Mouse (Mus musculus) MEL (cell line): Measurements from ENCODE around the gene Plekhg1. TPM values are rescaled to one million over a fixed set of nuclear protein-coding genes. Genes with fewer than 3 reads are reported as not detected.

Experiments
- DNase-seq: peaks from one replicate; pipeline ENCODE4 v3.0.0; 2011; ENCODE audit warnings: low read depth, low spot score
- H3K27ac ChIP-seq: 2 replicates; pipeline ENCODE4 v1.5.1; 2012; ENCODE audit warnings: low read depth, mild to moderate bottlenecking, control low read depth, low read length, moderate library complexity; ENCODE audit not compliant: control insufficient read depth
- H3K27me3 ChIP-seq, 2 experiments: fragments of 150-350 bp in 1 of 2; sonication (generic) in 1 of 2; 2 replicates each; pipeline ENCODE4 v1.6.1; 2012; ENCODE audit warnings: low read length in 2 of 2, mild to moderate bottlenecking in 2 of 2, improper control_type of control experiment in 1 of 2, moderate library complexity in 1 of 2; ENCODE audit not compliant: insufficient read depth in 2 of 2, control insufficient read depth in 1 of 2
- H3K36me3 ChIP-seq, 2 experiments: 2 replicates each; pipeline ENCODE4 v1.6.1; 2012 to 2014; ENCODE audit warnings: low read length in 2 of 2, improper control_type of control experiment in 1 of 2, inconsistent platforms in 1 of 2, mild to moderate bottlenecking in 1 of 2; ENCODE audit not compliant: insufficient read depth in 2 of 2, control insufficient read depth in 1 of 2
- H3K4me1 ChIP-seq, 2 experiments: fragments of 150-350 bp in 1 of 2; sonication (generic) in 1 of 2; 2 replicates each; pipeline ENCODE4 v1.6.1; 2012; ENCODE audit warnings: low read length in 2 of 2, improper control_type of control experiment in 1 of 2, mild to moderate bottlenecking in 1 of 2; ENCODE audit not compliant: insufficient read depth in 2 of 2, control insufficient read depth in 1 of 2
- H3K4me3 ChIP-seq, 2 experiments: fragments of 150-350 bp in 1 of 2; sonication (generic) in 1 of 2; 2 replicates each; pipeline ENCODE4 v1.5.1; 2012; ENCODE audit warnings: low read depth in 2 of 2, low read length in 2 of 2, mild to moderate bottlenecking in 2 of 2, moderate library complexity in 2 of 2, control low read depth in 1 of 2, improper control_type of control experiment in 1 of 2; ENCODE audit not compliant: control insufficient read depth in 1 of 2, insufficient read depth in 1 of 2
- H3K79me2 ChIP-seq: 2 replicates; pipeline ENCODE4 v1.6.1; 2012; ENCODE audit warnings: mild to moderate bottlenecking, low read length, moderate library complexity; ENCODE audit not compliant: control insufficient read depth, poor library complexity, insufficient read depth
- H3K9ac ChIP-seq: 2 replicates; pipeline ENCODE4 v1.6.1; 2012; ENCODE audit warnings: low read depth, mild to moderate bottlenecking, control low read depth, low read length, moderate library complexity; ENCODE audit not compliant: control insufficient read depth, poor library complexity, severe bottlenecking
- H3K9me3 ChIP-seq: fragments of 150-350 bp; sonication (generic); replicated peaks from 2 replicates; pipeline ENCODE4 v1.6.1; 2012; ENCODE audit warnings: mild to moderate bottlenecking, low read length, improper control_type of control experiment, moderate library complexity; ENCODE audit not compliant: insufficient read depth
- CHD1 ChIP-seq: IDR thresholded peaks from 2 replicates; pipeline ENCODE4 v1.6.1; 2012; ENCODE audit warnings: low read depth, mild to moderate bottlenecking, inconsistent platforms, low read length, improper control_type of control experiment
- CTCF ChIP-seq, 3 experiments: IDR thresholded peaks in 2 of 3; conservative IDR thresholded peaks in 1 of 3; 2 replicates each; pipeline ENCODE4 v1.5.1; 2011 to 2012; ENCODE audit warnings: low read length in 3 of 3, low read depth in 2 of 3, mild to moderate bottlenecking in 2 of 3, improper control_type of control experiment in 1 of 3, inconsistent platforms in 1 of 3, mixed read lengths in 1 of 3, moderate library complexity in 1 of 3; ENCODE audit not compliant: control insufficient read depth in 1 of 3, insufficient read depth in 1 of 3, poor library complexity in 1 of 3, severe bottlenecking in 1 of 3
- E2F4 ChIP-seq: IDR thresholded peaks from 2 replicates; pipeline ENCODE4 v1.6.1; 2011; ENCODE audit warnings: low read depth, low read length, improper control_type of control experiment, borderline replicate concordance
- GABPA ChIP-seq: IDR thresholded peaks from 2 replicates; pipeline ENCODE4 v1.6.1; 2012; ENCODE audit warnings: low read depth, mild to moderate bottlenecking, inconsistent platforms, low read length, improper control_type of control experiment, moderate library complexity
- GATA1 ChIP-seq: IDR thresholded peaks from 2 replicates; pipeline ENCODE4 v1.6.1; 2011; ENCODE audit warnings: low read depth, low read length, improper control_type of control experiment
- HCFC1 ChIP-seq: IDR thresholded peaks from 2 replicates; pipeline ENCODE4 v1.6.1; 2012; ENCODE audit warnings: low read depth, mild to moderate bottlenecking, inconsistent platforms, low read length, improper control_type of control experiment, moderate library complexity
- KAT2A ChIP-seq: conservative IDR thresholded peaks from 2 replicates; pipeline ENCODE4 v1.6.1; 2012; ENCODE audit warnings: low read depth, low read length, improper control_type of control experiment, inconsistent platforms
- MAFK ChIP-seq: IDR thresholded peaks from 2 replicates; pipeline ENCODE4 v1.6.1; 2011; ENCODE audit warnings: low read depth, mild to moderate bottlenecking, low read length, improper control_type of control experiment, borderline replicate concordance
- MAX ChIP-seq: IDR thresholded peaks from 2 replicates; pipeline ENCODE4 v1.6.1; 2011; ENCODE audit warnings: low read length, improper control_type of control experiment
- MEF2A ChIP-seq: IDR thresholded peaks from 2 replicates; pipeline ENCODE4 v1.6.1; 2014; ENCODE audit warnings: low read depth, mild to moderate bottlenecking, inconsistent platforms, low read length, improper control_type of control experiment; ENCODE audit not compliant: poor library complexity, insufficient replicate concordance, severe bottlenecking; ENCODE audit errors: extremely low read depth
- MYC ChIP-seq: IDR thresholded peaks from 2 replicates; pipeline ENCODE4 v1.6.1; 2011; ENCODE audit warnings: low read depth, mild to moderate bottlenecking, low read length, improper control_type of control experiment, moderate library complexity
- NELFE ChIP-seq: IDR thresholded peaks from 2 replicates; pipeline ENCODE4 v1.6.1; 2011; ENCODE audit warnings: low read depth, low read length, improper control_type of control experiment
- RAD21 ChIP-seq: IDR thresholded peaks from 2 replicates; pipeline ENCODE4 v1.6.1; 2011; ENCODE audit warnings: mild to moderate bottlenecking, low read depth, low read length, improper control_type of control experiment
- RCOR1 ChIP-seq: IDR thresholded peaks from 2 replicates; pipeline ENCODE4 v1.6.1; 2012; ENCODE audit warnings: low read depth, mild to moderate bottlenecking, inconsistent platforms, low read length, improper control_type of control experiment
- SIN3A ChIP-seq: IDR thresholded peaks from 2 replicates; pipeline ENCODE4 v1.6.1; 2012; ENCODE audit warnings: low read length, improper control_type of control experiment, inconsistent platforms
- SMC3 ChIP-seq: IDR thresholded peaks from 2 replicates; pipeline ENCODE4 v1.6.1; 2011; ENCODE audit warnings: low read depth, low read length, improper control_type of control experiment
- TAL1 ChIP-seq: IDR thresholded peaks from 2 replicates; pipeline ENCODE4 v1.6.1; 2012; ENCODE audit warnings: mild to moderate bottlenecking, inconsistent platforms, low read length, moderate library complexity, mixed read lengths
- UBTF ChIP-seq: IDR thresholded peaks from 2 replicates; pipeline ENCODE4 v1.6.1; 2012; ENCODE audit warnings: low read depth, mild to moderate bottlenecking, inconsistent platforms, low read length, improper control_type of control experiment, moderate library complexity, borderline replicate concordance; ENCODE audit not compliant: insufficient read depth
- ZC3H11A ChIP-seq: IDR thresholded peaks from 2 replicates; pipeline ENCODE4 v1.6.1; 2012; ENCODE audit warnings: low read depth, mild to moderate bottlenecking, inconsistent platforms, low read length, improper control_type of control experiment
- polyA plus RNA-seq, 2 experiments: library from polyadenylated mRNA; stranded (reverse) in 1 of 2; unstranded in 1 of 2; fragments of >175 nt in 1 of 2; fragments of >200 nt in 1 of 2; gene quantifications; 2 replicates each; pipeline versions ENCODE4 v1.2.1 to v1.2.4; 2012; ENCODE audit warnings: low replicate concordance in 2 of 2, low read depth in 1 of 2; ENCODE audit not compliant: insufficient read length in 2 of 2, insufficient read depth in 1 of 2, missing spikeins in 1 of 2
- total RNA-seq: library from RNA; depleted of rRNA; stranded (reverse); fragments of 300-350 nt; gene quantifications from 2 replicates; pipeline ENCODE4 v1.2.3, GENCODE M21; 2012

Gene Plekhg1
- total and polyA plus RNA-seq, 3 experiments, result 0.01 TPM; not detected in 2

DNA sequence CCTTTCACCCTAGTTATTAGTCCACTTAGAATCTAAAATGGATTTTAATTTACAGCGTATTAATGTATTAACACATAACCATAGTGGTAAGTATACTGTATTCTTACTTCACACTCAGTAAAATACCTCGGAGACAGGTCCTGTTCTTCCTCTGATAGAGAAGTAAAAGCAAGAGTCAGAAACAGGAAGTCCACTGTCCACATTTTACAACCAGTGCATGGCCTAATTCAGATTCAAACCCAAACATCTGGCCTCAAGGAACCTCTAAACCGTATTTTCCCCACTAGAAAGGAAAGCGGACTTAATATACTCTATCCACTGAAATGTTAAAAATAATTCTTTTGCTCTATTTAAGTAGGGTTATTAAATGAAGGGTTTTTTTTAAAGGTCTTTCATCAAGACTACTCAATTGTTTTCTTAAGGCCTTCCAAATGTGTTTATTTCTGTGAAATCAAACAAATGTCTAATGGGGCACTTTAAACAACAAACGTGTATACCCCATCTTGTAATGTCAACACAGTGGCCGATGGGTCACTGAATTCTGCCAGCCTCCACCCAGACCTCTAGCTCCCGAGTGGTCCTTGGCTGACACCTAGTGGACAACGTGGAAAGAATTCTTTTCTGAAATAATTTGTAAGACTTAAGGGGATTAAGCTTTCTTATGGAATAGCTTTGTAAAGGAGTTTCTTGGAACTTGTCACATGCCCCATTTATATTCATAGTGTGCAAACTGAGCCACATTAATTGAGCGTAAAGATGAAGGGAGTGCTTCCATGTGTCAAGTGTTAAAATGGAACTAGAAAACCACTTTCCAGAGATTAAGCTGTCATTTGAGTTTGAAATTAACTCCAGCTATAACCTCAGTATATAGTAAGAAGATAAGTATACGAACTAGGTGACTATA is 203.6 kb downstream of the Plekhg1 start:
- H3K4me3 ChIP-seq, result no peak overlapping the region
- no peak overlapping the region for H3K27ac ChIP-seq
- H3K27me3 ChIP-seq, result peaks cover 0 to 2% of the 10 kb centered on the region in 2 experiments; a peak in 1 of 4 replicates
- no peaks in the 10 kb centered on the region for H3K9me3 ChIP-seq
- H3K36me3 ChIP-seq, result no peaks in the 10 kb centered on the region
- peak; percentile 89 for TF ChIP-seq RAD21
- TF ChIP-seq ZC3H11A, result peak; percentile 63
- no peak for TF ChIP-seq CHD1
- TF ChIP-seq SMC3, result peak; percentile 75
- TF ChIP-seq GATA1, result no peak
- TF ChIP-seq UBTF, result no peak
- no peak for TF ChIP-seq MEF2A
- no peak for TF ChIP-seq RCOR1
- no peak for TF ChIP-seq TAL1
- TF ChIP-seq HCFC1, result no peak
- TF ChIP-seq CTCF (IDR thresholded peaks at IDR 0.05 in 2 of 3, conservative IDR thresholded peaks at IDR 0.05 in 1 of 3; ENCODE audit: control insufficient read depth in 1 of 3, insufficient read depth in 1 of 3, low read depth in 2 of 3, low read length in 3 of 3, poor library complexity in 1 of 3, severe bottlenecking in 1 of 3), result peak; percentile 74 to 84 (median 76)
- no peak for TF ChIP-seq GABPA
- TF ChIP-seq MAFK, result no peak
- TF ChIP-seq KAT2A, result no peak
- TF ChIP-seq NELFE, result no peak
- TF ChIP-seq, all 39 proteins: peak for 4
- H3K4me1 ChIP-seq, result no peaks in the 10 kb centered on the region
- no peak overlapping the region for H3K9ac ChIP-seq
- no peaks in the 10 kb centered on the region for H3K79me2 ChIP-seq
- peak; percentile 78 for DNase-seq

- Histone ChIP-seq H3K36me3 (no peaks in the 10 kb centered on the region), H3K27me3 (no peaks in the 10 kb centered on the region; a peak in 1 of 4 replicates), H3K4me3 (no peak overlapping the region), H3K79me2 (no peaks in the 10 kb centered on the region), H3K4me1 (no peaks in the 10 kb centered on the region), H3K9ac (no peak overlapping the region), H3K9me3 (no peaks in the 10 kb centered on the region), H3K27ac (no peak overlapping the region)
- TF ChIP-seq RAD21 (no peak), SMC3 (no peak), MYC (no peak), GABPA (no peak), TAL1 (no peak), SIN3A (no peak), E2F4 (no peak), MAX (no peak), CHD1 (no peak)
- no peak for DNase-seq
Observed at GRCm38 (mm10) chr10:3946871-3947270, 206.7 kb downstream of the Plekhg1 start.
